9 mouse cellular contexts compared by ENCODE assay signal in the genomic region with DNA sequence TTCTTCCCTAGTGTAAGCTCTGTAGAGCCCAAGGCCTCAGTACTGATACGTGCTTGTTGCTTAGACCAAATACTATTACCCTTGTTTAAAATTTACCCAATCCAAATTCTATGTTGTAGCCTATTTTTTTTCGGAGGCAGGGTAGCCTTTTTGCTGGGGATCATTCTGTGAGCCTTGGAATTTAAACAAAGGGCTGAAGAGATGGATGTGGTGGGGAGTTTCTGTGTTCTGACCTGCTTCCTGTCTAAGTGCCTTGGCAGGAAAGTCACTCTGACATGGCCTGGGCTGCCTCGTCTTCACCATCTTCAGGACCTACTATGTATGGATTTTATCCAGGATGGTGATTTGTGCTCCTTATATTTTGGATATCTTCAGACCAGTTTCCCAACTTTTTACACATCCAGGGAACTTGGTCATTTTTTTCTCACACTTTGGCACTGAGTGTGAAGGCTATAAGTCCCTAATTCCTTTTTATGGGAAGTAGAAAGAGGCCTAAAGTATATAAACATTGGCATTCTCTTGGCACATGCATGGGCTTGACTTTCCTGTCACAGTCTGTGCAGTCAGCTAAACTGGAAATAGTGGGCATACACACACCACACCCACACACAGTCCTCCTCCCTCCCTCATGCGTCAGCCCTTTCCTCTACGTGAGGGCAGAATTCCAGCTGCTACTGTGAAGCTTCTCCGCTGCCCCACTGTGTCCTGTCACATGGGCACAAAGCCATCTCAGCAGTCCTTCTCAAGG. TPM values are rescaled to one million over a fixed set of nuclear protein-coding genes. Genes with fewer than 3 reads are reported as not detected.
A peak's percentile ranks its signal among the peaks of the same experiment; 100 is the strongest.
DNase-seq lines count a peak whose midpoint lies in the region; ATAC-seq lines count a peak whose summit lies in the region.
"Had no signal": no experiment of that assay in that cellular context is flagged by ENCODE, and none has a peak within 500 bp of the region (broad histone marks: within the 10 kb centered on the region; RNA-seq: fewer than 3 reads in every experiment).

No protein-coding gene starts in this region.

- no peaks in the 10 kb centered on the region for H3K27me3 ChIP-seq in hindbrain, embryonic 13.5 days
- no peaks in the 10 kb centered on the region for H3K27me3 ChIP-seq in hindbrain, embryonic 10.5 days (ENCODE audit: insufficient read depth, poor library complexity, severe bottlenecking)
- no peaks in the 10 kb centered on the region for H3K27me3 ChIP-seq in heart, embryonic 16.5 days (ENCODE audit: control insufficient read depth, insufficient read depth, low read length)

- H3K4me2 ChIP-seq in hindbrain, embryonic 13.5 days: no peak overlapping the region
- H3K4me2 ChIP-seq in heart, embryonic 16.5 days (ENCODE audit: low read depth, low read length): peak overlapping the region; percentile 84; the same call in 1 of the 2 replicates

- no peak overlapping the region for H3K4me3 ChIP-seq in hindbrain, embryonic 13.5 days
- H3K4me3 ChIP-seq in hindbrain, embryonic 10.5 days: no peak overlapping the region
- H3K4me3 ChIP-seq in heart, embryonic 16.5 days (ENCODE audit: low read length): no peak overlapping the region

- peaks cover 68% of the 10 kb centered on the region for H3K4me1 ChIP-seq in hindbrain, embryonic 13.5 days (replicated peaks)
- H3K4me1 ChIP-seq in hindbrain, embryonic 10.5 days (replicated peaks): peaks cover 67% of the 10 kb centered on the region
- peaks cover 53% of the 10 kb centered on the region for H3K4me1 ChIP-seq in heart, embryonic 16.5 days (ENCODE audit: control insufficient read depth, insufficient read depth, low read length)

- no peak overlapping the region for H3K27ac ChIP-seq in hindbrain, embryonic 13.5 days
- no peak overlapping the region for H3K27ac ChIP-seq in hindbrain, embryonic 10.5 days
- peak overlapping the region; percentile 91 for H3K27ac ChIP-seq in heart, embryonic 16.5 days (ENCODE audit: low read length)

- no peaks in the 10 kb centered on the region for H3K9me3 ChIP-seq in hindbrain, embryonic 13.5 days
- H3K9me3 ChIP-seq in hindbrain, embryonic 10.5 days: no peaks in the 10 kb centered on the region
- H3K9me3 ChIP-seq in heart, embryonic 16.5 days (replicated peaks; ENCODE audit: control insufficient read depth, low read length): no peaks in the 10 kb centered on the region

- no peak for DNase-seq in hindbrain, embryonic 10.5 days (ENCODE audit: low spot score)
- DNase-seq in Muller cell, postnatal 12 days (ENCODE audit: inconsistent ontology term): peak; percentile 39
- peak; percentile 43 to 52 for DNase-seq in left cerebral cortex, postnatal 36 days (ENCODE audit: low spot score in 2 of 2)
- DNase-seq in thymus, adult 18-20 months: peak; percentile 52 to 64
- no peak for DNase-seq in cerebellum, adult 8-10 months
- DNase-seq in neural tube, embryonic 10.5 days (ENCODE audit: extremely low spot score, low spot score): no peak

- 58% methylated on average over 6 of the region's 6 CpGs for WGBS in hindbrain, embryonic 13.5 days
- 61% methylated on average over 6 of the region's 6 CpGs for WGBS in hindbrain, embryonic 10.5 days
- 45% methylated on average over 6 of the region's 6 CpGs for WGBS in heart, embryonic 16.5 days

- intact Hi-C loops in left cerebral cortex, postnatal 36 days (cut with DNase I): loop anchor here (10.0 kb wide), 1 partner anchor 444 kb away; a partner anchor contains a TSS

- no peak for ATAC-seq in hindbrain, embryonic 13.5 days (ENCODE audit: low FRiP score)
- no peak for ATAC-seq in heart, embryonic 16.5 days (replicated peaks; ENCODE audit: extremely low read depth, insufficient read depth, low FRiP score)

- peak overlapping the region; percentile 5; the same call in 1 of the 2 replicates for H3K9ac ChIP-seq in hindbrain, embryonic 13.5 days
- H3K9ac ChIP-seq in heart, embryonic 16.5 days (ENCODE audit: low read length): peak overlapping the region; percentile 43; the same call in 1 of the 2 replicates

- H3K36me3 ChIP-seq in hindbrain, embryonic 13.5 days: peaks cover 8% of the 10 kb centered on the region; the same call in 1 of the 2 replicates
- peaks cover 13% of the 10 kb centered on the region for H3K36me3 ChIP-seq in hindbrain, embryonic 10.5 days
- H3K36me3 ChIP-seq in heart, embryonic 16.5 days (ENCODE audit: control insufficient read depth, insufficient read depth): 0 out of 2 replicates have a peak, but pooled peaks cover 6% of the 10 kb centered on the region

RNA-seq across cellular contexts. Expression of a gene that starts 4.4 kb away (rescaled TPM):
- polyA plus RNA-seq in hindbrain, embryonic 13.5 days (2015; fragmentation: Nextera tagmentation; extraction: Ambion mirVana): 31.0 and 34.0 TPM in 2 replicates
- 39.9 and 43.2 TPM in 2 replicates for polyA plus RNA-seq in hindbrain, embryonic 10.5 days (2016; fragmentation: Nextera tagmentation; extraction: Ambion mirVana)
- 57.4 and 61.4 TPM in 2 replicates for polyA plus RNA-seq in heart, embryonic 16.5 days (2015; fragmentation: Nextera tagmentation; extraction: Ambion mirVana)
- 10 to 100 TPM; 66.0 to 78.6 TPM for total RNA-seq in left cerebral cortex, postnatal 36 days (2021)

RNA-seq across cellular contexts. Expression of a gene that starts 29.7 kb away (rescaled TPM):
- 0.22 TPM in 1 of 2 replicates, not detected in the other for polyA plus RNA-seq in hindbrain, embryonic 13.5 days (2015; fragmentation: Nextera tagmentation; extraction: Ambion mirVana)
- not detected in 2 replicates for polyA plus RNA-seq in hindbrain, embryonic 10.5 days (2016; fragmentation: Nextera tagmentation; extraction: Ambion mirVana)
- polyA plus RNA-seq in heart, embryonic 16.5 days (2015; fragmentation: Nextera tagmentation; extraction: Ambion mirVana): 0.15 and 0.17 TPM in 2 replicates
- under 1 TPM; 0.25 to 0.29 TPM for total RNA-seq in left cerebral cortex, postnatal 36 days (2021)
- total RNA-seq: MEL had no signal

RNA-seq across cellular contexts. Expression of a gene that starts 36.7 kb away (rescaled TPM):
- polyA plus RNA-seq in hindbrain, embryonic 13.5 days (2015; fragmentation: Nextera tagmentation; extraction: Ambion mirVana): not detected in 2 replicates
- 0.10 TPM in 1 of 2 replicates, not detected in the other for polyA plus RNA-seq in hindbrain, embryonic 10.5 days (2016; fragmentation: Nextera tagmentation; extraction: Ambion mirVana)
- not detected in 2 replicates for polyA plus RNA-seq in heart, embryonic 16.5 days (2015; fragmentation: Nextera tagmentation; extraction: Ambion mirVana)
- total RNA-seq in left cerebral cortex, postnatal 36 days (2021): not detected
- total RNA-seq: MEL had no signal

RNA-seq across cellular contexts. Expression of a gene that starts 45.3 kb away (rescaled TPM):
- 53.4 and 54.6 TPM in 2 replicates for polyA plus RNA-seq in hindbrain, embryonic 13.5 days (2015; fragmentation: Nextera tagmentation; extraction: Ambion mirVana)
- polyA plus RNA-seq in hindbrain, embryonic 10.5 days (2016; fragmentation: Nextera tagmentation; extraction: Ambion mirVana): 28.7 and 43.2 TPM in 2 replicates
- polyA plus RNA-seq in heart, embryonic 16.5 days (2015; fragmentation: Nextera tagmentation; extraction: Ambion mirVana): 28.3 and 30.0 TPM in 2 replicates
- total RNA-seq in left cerebral cortex, postnatal 36 days (2021): 10 to 100 TPM; 45.8 to 55.7 TPM

RNA-seq across cellular contexts. Expression of a gene that starts 56.1 kb away (rescaled TPM):
- not detected in 2 replicates for polyA plus RNA-seq in hindbrain, embryonic 13.5 days (2015; fragmentation: Nextera tagmentation; extraction: Ambion mirVana)
- not detected in 2 replicates for polyA plus RNA-seq in hindbrain, embryonic 10.5 days (2016; fragmentation: Nextera tagmentation; extraction: Ambion mirVana)
- polyA plus RNA-seq in heart, embryonic 16.5 days (2015; fragmentation: Nextera tagmentation; extraction: Ambion mirVana): not detected in 2 replicates
- total RNA-seq in left cerebral cortex, postnatal 36 days (2021): not detected
- total RNA-seq: MEL had no signal

Comparison
In these comparisons a context has a peak if more than half of its experiments do, and no peak if none do; other contexts are left out.
1. DNase-seq: peak in Muller cell, postnatal 12 days (single experiment), left cerebral cortex, postnatal 36 days (2 of 2) and thymus, adult 18-20 months (2 of 2); none in hindbrain, embryonic 10.5 days (single experiment), cerebellum, adult 8-10 months (single experiment) and neural tube, embryonic 10.5 days (single experiment).